8 mouse cellular contexts compared by ENCODE assay signal in genomic region chr11:85492231-85492630, GRCm38 (mm10).
A peak's percentile ranks its signal among the peaks of the same experiment; 100 is the strongest.
DNase-seq lines count a peak whose midpoint lies in the region; ATAC-seq and TF ChIP-seq lines count a peak whose summit lies in the region.

No protein-coding gene starts in this region.

- WGBS in intestine, embryonic 15.5 days = 15% methylated on average over 12 of the region's 12 CpGs
- WGBS in midbrain, embryonic 16.5 days = 57% methylated on average over 12 of the region's 12 CpGs
- WGBS in midbrain, embryonic 10.5 days = 72% methylated on average over 12 of the region's 12 CpGs

- intact Hi-C loops in left cerebral cortex, postnatal 4 days (cut with DNase I) = no loop called here
- intact Hi-C loops in left cerebral cortex, adult 2 months (cut with DNase I) = no loop called here

- DNase-seq in left cerebral cortex, adult 11 months (ENCODE audit: low spot score) = peak; percentile 41
- DNase-seq in left cerebral cortex, postnatal 4 days = no peak
- DNase-seq in frontal cortex, postnatal 14 days (ENCODE audit: low spot score in 2 of 2) = peak; percentile 31 to 43
- DNase-seq in left cerebral cortex, adult 2 months (ENCODE audit: extremely low spot score in 1 of 2, low spot score in 2 of 2) = peak; percentile 50 to 64
- DNase-seq in lung, postnatal 36 days = peak; percentile 95
- DNase-seq in midbrain, embryonic 10.5 days (ENCODE audit: low spot score) = no peak

- H3K4me1 ChIP-seq in intestine, embryonic 15.5 days (replicated peaks) = no peaks in the 10 kb centered on the region
- no peaks in the 10 kb centered on the region for H3K4me1 ChIP-seq in midbrain, embryonic 16.5 days (ENCODE audit: control insufficient read depth, insufficient read depth, low read length)
- 0 out of 2 replicates have a peak, but pooled peaks cover 4% of the 10 kb centered on the region for H3K4me1 ChIP-seq in midbrain, embryonic 10.5 days

- no peaks in the 10 kb centered on the region for H3K27me3 ChIP-seq in intestine, embryonic 15.5 days (replicated peaks)
- H3K27me3 ChIP-seq in midbrain, embryonic 16.5 days (ENCODE audit: control insufficient read depth, insufficient read depth, low read depth, low read length) = no peaks in the 10 kb centered on the region
- H3K27me3 ChIP-seq in midbrain, embryonic 10.5 days (ENCODE audit: low read depth, poor library complexity, severe bottlenecking) = no peaks in the 10 kb centered on the region

- H3K27ac ChIP-seq in intestine, embryonic 15.5 days = 0 out of 2 replicates have a peak overlapping the region, but pooled peaks have one; percentile 1
- H3K27ac ChIP-seq in left cerebral cortex, adult 2 months = peak overlapping the region; percentile 81
- H3K27ac ChIP-seq in midbrain, embryonic 16.5 days (ENCODE audit: low read length) = no peak overlapping the region
- H3K27ac ChIP-seq in midbrain, embryonic 10.5 days (replicated peaks) = no peak overlapping the region

- H3K4me2 ChIP-seq in intestine, embryonic 15.5 days (replicated peaks) = 0 out of 2 replicates have a peak overlapping the region, but pooled peaks have one; percentile 1
- no peak overlapping the region for H3K4me2 ChIP-seq in midbrain, embryonic 16.5 days (ENCODE audit: low read length)

- ATAC-seq in intestine, embryonic 15.5 days = peak; percentile 56
- ATAC-seq in midbrain, embryonic 16.5 days = no peak

- H3K36me3 ChIP-seq in intestine, embryonic 15.5 days = no peaks in the 10 kb centered on the region
- no peaks in the 10 kb centered on the region for H3K36me3 ChIP-seq in midbrain, embryonic 16.5 days (ENCODE audit: control insufficient read depth, insufficient read depth, low read length)
- no peaks in the 10 kb centered on the region for H3K36me3 ChIP-seq in midbrain, embryonic 10.5 days

- no peaks in the 10 kb centered on the region for H3K9me3 ChIP-seq in intestine, embryonic 15.5 days
- no peaks in the 10 kb centered on the region for H3K9me3 ChIP-seq in midbrain, embryonic 16.5 days (replicated peaks; ENCODE audit: control insufficient read depth, low read length, poor library complexity, severe bottlenecking)
- H3K9me3 ChIP-seq in midbrain, embryonic 10.5 days (replicated peaks) = no peaks in the 10 kb centered on the region

- H3K9ac ChIP-seq in intestine, embryonic 15.5 days = no peak overlapping the region
- no peak overlapping the region for H3K9ac ChIP-seq in midbrain, embryonic 16.5 days (ENCODE audit: low read depth, low read length)

- no peak for TF ChIP-seq CTCF in left cerebral cortex, adult 2 months (IDR thresholded peaks at IDR 0.05)

- no peak overlapping the region for H3K4me3 ChIP-seq in intestine, embryonic 15.5 days (replicated peaks)
- H3K4me3 ChIP-seq in left cerebral cortex, adult 2 months = peak overlapping the region; percentile 15; the same call in 1 of the 2 replicates
- no peak overlapping the region for H3K4me3 ChIP-seq in midbrain, embryonic 16.5 days (ENCODE audit: low read depth, low read length)
- H3K4me3 ChIP-seq in midbrain, embryonic 10.5 days = no peak overlapping the region

Comparison
In these comparisons a context has a peak if more than half of its experiments do, and no peak if none do; other contexts are left out.
1. DNase-seq: peak in left cerebral cortex, adult 11 months (single experiment), frontal cortex, postnatal 14 days (2 of 2), left cerebral cortex, adult 2 months (2 of 2) and lung, postnatal 36 days (single experiment); none in left cerebral cortex, postnatal 4 days (single experiment) and midbrain, embryonic 10.5 days (single experiment).
2. H3K27ac ChIP-seq: peak in intestine, embryonic 15.5 days (single experiment) and left cerebral cortex, adult 2 months (single experiment); none in midbrain, embryonic 16.5 days (single experiment) and midbrain, embryonic 10.5 days (single experiment).